Mouse (Mus musculus) testis, postnatal 14 days (tissue): ENCODE measurements at regions not wholly inside any gene's neighbourhood (a gene's known extent, or its start where the extent isn't known, plus 50 kb on each side); places are given as distances from the start of the nearest gene placed in this dataset.

Experiments
- DNase-seq: peaks from one replicate; pipeline ENCODE4 v3.0.0; 2021; ENCODE audit warnings: low spot score

DNA sequence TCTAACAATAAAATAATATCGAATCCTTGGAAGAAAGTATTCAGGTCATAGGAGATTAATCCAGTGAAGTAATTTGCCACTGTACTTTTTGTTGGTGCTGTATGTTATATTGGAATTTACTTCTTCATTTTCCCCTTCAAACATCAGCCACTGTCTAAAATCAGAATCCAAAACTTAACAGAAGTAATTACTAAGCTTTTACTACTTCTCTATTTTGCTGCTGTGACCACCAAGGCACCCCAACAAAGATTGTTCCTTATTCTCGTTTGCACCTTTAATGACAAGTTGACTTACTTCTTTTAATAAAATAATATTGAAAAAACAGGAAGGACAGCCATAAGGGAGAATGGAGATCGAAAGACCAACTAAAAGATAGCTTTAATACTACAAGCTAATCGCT, 1130.1 kb upstream of the Cited2 start:
- no peak for DNase-seq

DNA sequence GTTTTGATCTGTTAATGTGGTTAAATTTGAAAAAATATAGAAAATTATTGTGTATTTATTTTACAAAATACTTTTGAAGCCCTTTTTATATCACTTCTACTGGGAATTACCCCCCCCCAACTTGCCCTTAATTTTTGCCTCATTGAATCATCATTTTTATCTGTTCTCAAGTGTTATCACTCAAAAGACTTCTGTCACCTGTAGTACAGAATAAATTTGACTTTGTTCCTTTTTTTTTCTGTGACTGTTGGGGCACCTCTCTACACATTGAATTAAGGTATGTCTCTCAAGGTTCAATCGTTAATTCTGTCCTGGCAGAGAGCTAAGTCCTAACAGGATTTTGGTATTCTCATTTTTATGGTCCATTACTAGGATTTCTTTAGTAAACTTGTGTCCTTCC, 1123.0 kb upstream of the Cited2 start:
- no peak for DNase-seq

DNA sequence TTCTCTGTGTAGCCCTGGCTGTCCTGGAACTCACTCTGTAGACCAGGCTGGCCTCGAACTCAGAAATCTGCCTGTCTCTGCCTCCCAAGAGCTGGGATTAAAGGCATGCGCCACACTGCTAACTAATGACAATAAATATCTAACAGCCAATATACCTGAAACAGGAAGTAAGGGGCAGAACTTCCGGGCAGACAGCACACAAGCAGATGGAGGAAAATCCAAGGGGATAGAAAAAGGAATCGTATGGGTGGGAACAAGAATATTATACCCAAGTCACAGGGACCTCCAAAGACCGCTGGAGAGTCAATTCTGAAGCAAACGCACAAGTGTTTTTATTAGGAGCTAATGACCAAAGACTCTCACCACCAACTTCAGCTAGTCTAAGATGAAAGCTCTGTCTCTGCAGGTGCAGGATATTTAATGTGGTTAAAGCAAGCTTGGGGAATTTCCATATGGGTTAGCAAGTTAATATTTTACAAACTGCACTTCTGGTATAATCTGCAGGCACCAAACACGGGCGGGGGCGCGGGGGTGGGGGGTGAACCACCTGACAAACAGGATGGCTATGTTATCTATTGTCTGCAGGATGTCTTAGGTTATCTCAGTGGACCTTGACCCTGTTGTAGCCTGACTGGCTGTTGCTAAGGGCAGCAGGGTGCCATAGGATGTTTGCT, 1122.3 kb upstream of the Cited2 start:
- DNase-seq: no peak

DNA sequence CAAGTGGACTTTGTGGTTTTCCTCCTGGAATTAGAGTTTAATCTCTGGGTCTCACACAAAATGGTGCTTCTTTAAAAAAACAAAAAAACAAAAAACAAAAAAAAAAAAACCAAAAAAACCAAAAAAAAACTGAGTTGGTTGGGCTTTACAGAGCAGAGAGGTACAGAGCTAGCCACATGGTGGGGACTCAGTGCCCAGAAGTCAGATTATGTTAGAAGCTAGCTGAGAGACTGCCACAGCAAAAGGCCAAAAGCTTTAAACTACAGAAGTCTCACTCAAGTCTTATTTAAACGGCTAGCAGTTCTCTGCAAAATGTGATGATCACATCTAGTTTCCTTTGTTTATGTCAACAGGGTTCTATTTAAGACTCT, 1121.8 kb upstream of the Cited2 start:
- no peak for DNase-seq

DNA sequence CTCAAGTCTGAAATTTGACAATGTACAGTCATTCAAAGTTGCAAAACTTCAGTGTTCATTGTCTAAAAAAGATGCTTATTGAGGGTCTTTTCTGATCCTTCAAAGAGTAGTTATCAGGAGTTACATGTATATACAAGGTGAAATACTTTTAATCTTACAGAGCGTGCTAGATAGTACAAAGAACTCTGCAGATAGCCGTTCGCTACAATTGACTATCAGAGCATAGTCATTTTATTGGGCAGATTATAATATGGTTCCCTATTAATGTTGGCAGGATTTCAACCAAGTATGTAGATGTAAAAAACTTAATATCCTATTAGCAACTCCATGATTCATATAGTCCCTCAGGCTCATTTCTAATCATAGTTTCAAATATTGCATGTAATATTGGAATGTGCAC, 1114.7 kb upstream of the Cited2 start:
- DNase-seq: no peak

DNA sequence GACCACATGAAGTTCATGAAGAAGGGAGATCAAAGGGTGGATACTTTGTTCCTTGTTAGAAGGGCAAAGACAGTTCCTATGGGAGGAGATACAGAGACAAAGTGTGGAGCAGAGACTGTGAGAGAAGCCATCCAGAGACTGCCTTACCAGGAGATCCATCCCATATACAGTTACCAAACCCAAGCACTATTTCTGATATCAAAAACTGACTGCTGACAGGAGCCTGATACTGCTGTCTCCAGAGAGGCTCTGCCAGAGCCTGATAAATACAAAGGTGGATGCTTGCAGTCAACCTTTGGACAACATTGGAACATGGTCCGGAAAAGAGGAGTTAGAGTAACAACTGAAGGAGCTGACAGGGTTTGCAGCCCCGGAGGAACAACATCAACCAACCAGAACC, 1104.3 kb upstream of the Cited2 start:
- DNase-seq: no peak

DNA sequence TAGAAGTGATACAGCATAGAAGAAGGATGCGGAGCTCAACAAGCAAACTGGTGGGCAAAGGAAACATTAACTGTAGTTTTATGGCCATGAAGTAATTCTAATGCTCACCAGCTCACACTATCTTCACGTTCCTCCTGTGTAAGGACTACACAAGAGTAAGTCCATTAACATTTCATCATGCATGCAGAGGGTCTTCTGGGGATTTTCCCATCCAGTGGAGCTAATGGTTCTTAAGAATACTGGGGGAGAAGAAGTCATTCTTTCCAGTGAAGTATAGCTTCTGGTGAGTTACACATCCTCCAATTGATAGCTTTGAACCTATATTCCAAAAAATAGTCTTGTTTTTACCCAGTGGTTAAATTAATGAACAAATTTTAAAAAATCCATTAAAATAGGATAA, 1103.4 kb upstream of the Cited2 start:
- DNase-seq: no peak

DNA sequence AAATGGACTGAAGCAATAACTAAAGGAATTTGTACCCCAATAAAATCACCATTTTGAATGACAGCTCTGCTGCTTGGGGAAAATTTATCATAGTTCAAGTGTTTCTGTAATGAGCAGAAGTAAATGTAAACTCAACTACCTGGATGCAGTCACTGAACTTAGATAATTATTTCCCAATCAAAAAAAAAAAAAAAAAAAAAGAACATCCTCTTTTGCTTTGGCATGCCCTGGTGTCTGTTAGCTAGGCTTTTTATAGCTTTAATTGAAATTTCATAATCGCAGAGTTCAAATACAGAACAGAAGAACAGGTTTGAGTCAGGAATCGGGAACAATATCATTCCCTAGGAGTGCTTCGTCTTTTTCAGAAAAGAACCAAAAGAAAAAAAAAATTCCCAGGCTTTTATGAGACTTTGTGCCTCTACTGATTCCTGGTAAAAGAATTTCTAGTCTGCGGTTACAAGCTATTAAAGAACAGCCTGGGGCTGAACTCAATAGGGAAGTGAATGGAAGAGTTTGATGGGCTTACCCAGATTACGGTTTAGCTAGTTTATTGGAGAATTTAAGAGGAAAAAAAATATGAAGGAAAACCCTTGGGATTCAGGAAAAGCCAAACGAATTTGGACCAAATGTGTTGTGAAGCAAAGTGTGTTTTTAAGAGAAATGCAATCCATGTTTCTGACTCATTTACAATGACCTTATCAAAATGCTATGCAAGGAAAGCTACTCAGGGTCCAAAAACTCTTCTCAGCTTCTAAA, 1102.0 kb upstream of the Cited2 start:
- no peak for DNase-seq

DNA sequence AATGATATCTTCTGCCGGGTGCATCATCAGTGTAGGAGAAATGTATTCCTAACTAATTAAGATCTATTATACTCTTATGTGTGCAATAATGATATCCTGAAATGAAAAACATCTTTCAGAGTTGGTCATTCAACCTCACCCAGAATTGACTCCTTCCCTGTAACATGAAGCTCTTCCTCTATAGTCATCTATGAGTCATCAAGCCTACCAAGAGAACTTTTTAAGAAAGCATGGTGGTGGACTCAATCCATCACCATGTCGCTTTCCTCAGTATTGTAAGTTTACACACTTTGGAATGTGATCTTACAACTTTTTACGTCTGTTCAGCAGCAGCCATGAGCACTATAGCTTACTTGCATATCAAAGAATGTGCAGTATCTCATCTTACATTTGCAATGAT, 1100.2 kb upstream of the Cited2 start:
- DNase-seq: no peak

DNA sequence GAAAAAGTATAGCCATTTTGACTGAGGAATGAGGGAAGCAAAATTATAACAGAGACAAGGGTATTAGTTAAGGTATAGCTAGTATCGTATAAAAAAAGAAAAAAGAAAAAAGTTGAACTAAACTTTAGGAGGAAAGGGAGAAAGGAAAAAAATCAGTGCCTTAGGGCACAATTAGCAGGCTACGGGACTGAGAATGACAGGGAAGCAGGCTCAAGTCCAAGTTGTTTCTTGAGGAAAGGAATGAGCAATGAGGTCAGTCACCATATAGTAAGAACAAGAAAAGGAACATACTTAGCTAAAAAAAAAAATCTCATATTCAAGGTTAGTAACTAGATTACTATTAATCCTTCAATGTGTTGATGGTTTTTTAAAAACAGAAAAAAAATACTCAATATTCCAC, 1089.8 kb upstream of the Cited2 start:
- no peak for DNase-seq

DNA sequence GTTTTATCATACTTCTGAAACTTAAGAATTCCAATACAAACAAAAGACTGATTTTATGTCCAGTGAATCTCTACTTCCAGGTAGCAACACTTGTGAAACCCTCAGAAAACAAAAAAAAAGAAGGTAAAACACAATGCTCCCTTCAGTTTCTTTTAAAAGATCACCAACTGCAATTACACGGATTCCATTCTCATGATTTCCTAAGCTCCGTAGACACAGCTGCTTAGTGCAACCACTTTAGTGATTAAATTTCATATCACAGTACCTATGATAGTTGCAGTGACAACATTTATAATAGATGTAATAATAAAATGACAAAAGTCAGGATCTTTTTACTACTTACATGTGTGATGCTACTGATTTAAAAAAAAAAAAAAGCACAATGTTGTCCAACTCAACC, 1087.6 kb upstream of the Cited2 start:
- no peak for DNase-seq

DNA sequence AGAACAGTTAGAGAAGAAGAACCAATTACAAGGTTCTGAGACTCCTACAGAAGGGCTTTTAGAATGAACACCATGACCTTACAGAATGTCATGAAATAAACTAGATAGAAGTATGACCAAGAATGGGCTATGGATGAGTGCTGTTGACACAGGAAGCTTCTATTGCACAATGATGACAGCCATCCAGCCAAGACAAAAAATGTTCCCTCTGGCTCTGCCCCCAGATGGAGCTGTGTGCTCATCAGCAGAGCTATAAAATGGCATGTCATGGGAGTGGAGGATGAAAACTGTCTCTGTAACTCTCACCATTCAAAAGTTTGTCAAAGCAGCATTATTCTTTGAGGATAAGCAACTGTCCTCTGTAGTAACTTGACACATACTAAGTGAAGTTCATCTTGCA, 1086.0 kb upstream of the Cited2 start:
- DNase-seq: no peak

DNA sequence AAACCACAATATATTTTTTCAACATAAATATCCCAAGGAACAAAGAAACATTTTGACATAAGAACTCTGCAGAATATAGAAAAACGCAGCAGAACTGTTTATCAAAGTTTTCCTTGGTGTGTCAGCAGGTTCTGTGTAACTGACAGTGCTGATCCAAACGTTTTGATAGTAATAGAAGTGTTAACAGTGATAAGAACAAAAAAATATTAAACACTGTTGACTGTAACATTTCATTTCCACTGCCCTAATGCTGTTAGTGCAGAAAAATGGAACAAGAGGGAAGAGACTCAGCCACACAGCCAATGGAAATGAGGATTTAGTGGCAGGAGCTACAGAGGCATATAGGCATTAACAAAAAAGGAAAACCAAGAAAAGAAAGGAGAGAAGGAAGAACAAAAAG, 1084.9 kb upstream of the Cited2 start:
- no peak for DNase-seq

DNA sequence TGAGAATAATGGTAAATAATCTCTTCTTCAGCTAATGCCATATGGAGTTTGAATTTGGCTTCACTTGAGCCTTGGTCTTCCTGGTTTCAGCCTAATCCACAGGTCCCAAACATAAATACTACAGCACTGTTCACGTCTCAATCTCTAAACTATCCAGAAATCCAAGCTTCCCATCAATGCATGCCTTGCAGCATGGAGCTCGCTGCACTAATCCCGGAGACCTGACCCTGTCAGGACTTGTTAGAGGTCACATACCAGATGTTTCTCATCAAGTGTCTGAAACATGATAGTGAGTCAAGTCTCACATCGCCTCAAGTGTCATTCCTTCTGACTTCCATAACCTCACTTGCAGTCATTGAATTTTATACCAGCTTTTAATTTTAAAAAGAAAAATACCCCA, 1082.9 kb upstream of the Cited2 start:
- DNase-seq: no peak

DNA sequence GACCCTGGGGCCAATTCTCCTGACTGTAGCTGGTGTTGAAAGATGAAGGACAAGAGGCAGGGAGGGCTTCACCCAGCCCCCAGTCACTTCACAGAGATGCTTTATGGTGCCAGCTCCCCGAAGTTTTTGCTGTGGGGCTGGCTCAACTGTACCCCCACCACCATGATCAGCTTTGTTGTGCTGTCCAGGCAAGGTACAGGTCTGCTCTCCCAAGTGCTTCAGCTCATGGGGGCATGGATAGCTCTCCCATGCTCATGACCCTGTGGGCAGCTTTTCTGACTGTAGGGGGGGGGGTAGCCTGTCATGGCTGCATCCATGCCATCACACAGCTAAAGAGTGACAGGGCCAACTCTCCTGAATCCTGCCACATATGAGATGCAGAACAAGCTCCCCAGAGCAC, 1072.9 kb upstream of the Cited2 start:
- no peak for DNase-seq

DNA sequence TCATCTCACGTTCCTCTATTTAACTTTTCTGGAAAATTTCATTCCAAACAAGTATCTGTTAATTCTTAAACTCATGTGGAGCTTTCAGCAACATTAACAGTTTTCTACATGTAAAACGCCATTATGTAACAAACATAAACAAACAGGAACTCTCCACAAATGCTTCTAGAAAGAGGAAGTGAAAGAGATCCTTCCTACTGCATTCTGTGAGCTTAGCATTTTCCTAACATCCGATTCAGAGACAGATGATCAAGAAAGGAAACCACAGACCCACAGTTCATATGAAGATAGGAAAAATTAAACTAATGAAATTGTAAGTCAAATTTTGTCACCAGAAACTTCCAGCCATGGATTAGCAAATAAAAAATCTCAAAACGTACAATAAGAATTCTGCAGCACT, 1070.6 kb upstream of the Cited2 start:
- DNase-seq: no peak

DNA sequence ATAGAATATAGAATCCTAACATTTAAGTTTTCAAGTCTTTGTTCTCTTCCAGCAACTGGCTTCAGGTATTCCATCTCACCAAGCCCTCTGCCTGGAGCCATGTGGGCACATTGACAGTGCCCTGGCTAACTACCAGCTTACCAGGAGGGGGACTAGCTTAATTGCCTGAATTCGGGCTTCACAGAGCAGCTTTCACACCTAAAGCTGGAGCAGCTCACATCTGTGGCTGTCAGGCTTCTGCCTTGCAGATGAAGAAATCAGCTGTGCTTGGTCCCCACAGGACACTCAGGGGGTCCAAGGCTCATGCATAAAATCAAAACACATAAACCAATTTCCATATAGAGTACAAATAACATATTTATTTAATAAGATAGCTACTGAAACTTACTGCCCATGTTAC, 1058.5 kb upstream of the Cited2 start:
- no peak for DNase-seq

DNA sequence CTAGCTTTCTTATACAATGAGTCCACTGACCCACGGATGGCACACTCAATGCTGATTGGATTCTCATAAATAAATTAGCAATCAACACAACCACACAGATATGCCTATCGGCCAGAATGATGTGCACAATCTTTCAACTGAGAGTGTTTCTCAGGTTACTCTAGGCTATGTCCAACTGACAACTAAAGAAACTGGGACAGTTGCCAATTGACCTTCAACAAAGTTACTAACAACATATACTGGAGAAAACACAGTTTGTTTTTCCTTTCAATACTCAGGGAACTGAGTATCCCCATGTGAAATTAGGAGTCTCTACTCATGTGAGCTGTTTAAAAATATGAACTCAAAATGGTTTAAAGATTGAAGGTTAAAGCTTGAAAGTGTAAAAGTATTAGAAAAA, 1052.7 kb upstream of the Cited2 start:
- no peak for DNase-seq

DNA sequence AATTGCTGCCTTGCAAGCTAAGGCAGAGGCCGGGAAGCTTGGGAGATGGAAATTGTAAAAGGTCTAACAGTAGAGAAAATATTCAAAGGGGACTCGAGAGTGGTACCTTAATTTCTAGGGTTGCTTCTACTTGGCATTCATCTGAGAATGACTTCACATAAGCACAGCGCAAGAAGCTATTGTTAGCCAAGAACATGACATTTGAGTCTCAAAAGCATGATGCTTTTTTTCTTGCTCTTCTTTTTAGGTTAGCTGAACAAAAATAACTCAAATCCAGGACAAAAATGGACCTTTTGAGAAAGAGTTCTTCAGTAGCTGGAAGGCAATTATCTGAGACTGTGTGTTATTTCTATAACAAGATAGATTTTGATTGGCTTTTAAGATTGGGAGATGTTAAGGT, 1042.0 kb upstream of the Cited2 start:
- DNase-seq: no peak

DNA sequence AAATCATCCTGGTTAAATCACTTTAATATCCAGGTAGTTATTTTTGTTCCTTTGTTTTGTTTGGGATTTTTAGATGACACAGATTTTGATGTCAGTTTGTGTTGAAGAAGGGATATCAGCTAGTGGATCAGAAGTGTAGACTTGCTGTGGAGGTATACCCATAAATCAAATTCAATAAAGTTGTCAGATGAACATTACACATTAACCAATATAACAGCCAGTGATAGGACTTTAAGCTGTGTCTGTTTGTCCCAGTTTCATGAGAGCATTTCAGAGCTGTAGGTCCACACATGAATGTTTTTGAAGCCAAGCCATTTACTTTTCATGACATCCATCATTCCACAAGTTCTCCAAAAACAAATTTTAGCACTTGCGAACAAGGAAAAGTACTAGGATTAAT, 1037.7 kb upstream of the Cited2 start:
- DNase-seq: no peak

DNA sequence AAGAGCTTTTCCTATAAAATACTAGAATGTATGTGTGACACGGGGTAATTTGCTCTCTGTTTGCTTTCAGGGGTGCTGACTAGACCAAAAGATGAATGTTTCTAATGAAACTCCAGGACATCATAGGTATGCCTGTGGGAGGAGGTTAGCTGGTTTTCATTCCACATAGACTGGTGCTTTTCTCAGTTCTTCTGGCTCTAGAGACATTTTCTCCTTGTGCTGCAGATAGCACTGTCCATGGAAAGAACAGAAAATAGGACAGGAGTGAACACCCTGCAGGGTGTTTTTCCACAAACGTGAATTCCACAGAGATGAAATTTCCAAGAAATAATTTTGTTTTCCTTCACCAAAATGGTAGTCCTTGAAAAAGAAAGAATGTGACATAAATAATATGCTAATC, 1016.0 kb upstream of the Cited2 start:
- DNase-seq: no peak

DNA sequence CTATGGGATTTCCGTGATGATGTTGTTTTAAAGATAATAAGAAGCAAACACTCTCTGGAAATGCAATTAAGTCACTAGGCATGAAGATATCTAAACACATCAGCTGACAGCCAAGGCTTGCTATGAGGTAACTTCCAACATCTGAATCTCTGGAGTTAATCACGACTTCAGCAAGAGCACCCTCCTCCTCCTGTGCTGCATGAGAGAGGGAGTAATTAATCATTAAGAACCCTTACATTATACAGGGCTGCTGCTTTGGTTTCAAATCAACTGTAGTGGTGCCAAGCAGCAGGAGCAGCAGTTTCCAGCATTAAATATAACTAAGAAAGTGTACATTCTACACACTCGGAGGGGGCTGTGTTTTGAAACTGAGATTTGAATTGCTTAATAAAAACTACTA, 1009.9 kb upstream of the Cited2 start:
- no peak for DNase-seq

DNA sequence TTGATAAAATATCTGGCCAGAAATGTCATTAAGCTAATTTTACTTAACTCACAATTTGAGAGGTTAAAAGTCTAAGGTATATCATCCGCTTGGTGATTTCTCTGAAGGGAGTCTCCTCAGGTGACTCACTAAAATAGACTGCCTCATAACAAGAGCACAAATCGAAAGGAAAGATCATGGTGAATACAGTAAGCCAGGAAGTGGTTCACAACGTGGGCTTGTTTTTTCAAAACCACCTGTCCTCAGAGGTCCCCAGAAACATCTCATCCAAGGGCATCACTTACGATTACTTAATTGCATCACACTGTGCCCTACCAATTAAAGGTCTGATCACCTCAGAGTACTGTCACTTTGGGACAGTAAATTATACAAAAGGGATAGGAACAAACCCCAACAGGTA, 1009.0 kb upstream of the Cited2 start:
- DNase-seq: no peak

DNA sequence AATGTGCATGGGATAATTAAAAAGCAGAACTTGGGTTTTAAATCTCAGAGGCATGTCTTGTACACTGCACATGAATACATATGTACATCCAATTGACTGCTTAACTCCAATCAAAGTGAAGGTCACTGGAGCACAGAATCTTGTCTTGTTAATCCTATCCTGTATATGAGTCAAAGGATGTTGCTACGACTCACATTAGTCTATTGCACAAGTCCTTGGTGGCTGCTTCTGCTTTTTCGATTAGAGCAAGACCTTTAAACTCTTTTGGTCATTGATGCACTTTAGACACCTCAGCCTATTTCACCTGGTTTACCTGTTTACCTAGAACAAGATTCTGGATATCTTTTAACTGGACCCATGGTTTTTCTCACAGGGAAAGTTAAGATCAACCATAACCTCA, 1008.5 kb upstream of the Cited2 start:
- no peak for DNase-seq
